In the genomic region with DNA sequence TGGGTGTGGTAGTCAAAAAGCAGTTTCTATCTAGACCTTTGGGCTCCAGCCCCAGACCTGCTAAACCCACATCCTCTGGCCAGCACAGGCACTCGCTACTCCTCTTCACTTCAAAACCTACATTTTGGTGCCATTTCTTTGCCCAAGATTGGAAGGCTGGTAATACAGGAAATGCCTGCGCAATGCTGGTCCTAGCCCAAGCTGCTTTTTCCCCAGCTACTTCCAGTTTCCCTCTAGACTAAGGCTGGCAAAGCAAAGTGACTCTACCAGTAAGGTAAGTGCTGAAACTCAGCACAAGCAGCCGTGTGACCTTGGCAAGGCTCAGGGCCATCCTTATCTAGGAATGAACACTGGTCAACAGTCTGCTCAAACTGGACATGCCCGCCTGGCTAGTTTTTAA, we compare ENCODE assay signal across 11 mouse cellular contexts. TPM values are rescaled to one million over a fixed set of nuclear protein-coding genes. Genes with fewer than 3 reads are reported as not detected.
A peak's percentile ranks its signal among the peaks of the same experiment; 100 is the strongest.
DNase-seq lines count a peak whose midpoint lies in the region; ATAC-seq and TF ChIP-seq lines count a peak whose summit lies in the region.
"Had no signal": no experiment of that assay in that cellular context is flagged by ENCODE, and none has a peak within 500 bp of the region (broad histone marks: within the 10 kb centered on the region; RNA-seq: fewer than 3 reads in every experiment).

No protein-coding gene starts in this region.

- no peak overlapping the region for H3K4me3 ChIP-seq in liver, postnatal 0 days (ENCODE audit: low read depth, low read length)
- H3K4me3 ChIP-seq in heart, embryonic 12.5 days: no peak overlapping the region
- H3K4me3 ChIP-seq in hindbrain, embryonic 16.5 days (ENCODE audit: low read length): no peak overlapping the region
- H3K4me3 ChIP-seq: lung, embryonic 15.5 days had no signal

- no peak for DNase-seq in liver, postnatal 0 days
- DNase-seq in liver: no peak
- DNase-seq in adrenal gland, adult 8-10 months: peak; percentile 67
- no peak for DNase-seq in left cerebral cortex, postnatal 36 days (ENCODE audit: low spot score in 2 of 2)
- no peak for DNase-seq in c-Kit-positive CD71-positive TER-119-positive erythroid progenitor cells, embryonic 14.5 days (ENCODE audit: low spot score)
- DNase-seq: gastrocnemius, postnatal 10 days had no signal

- no peak overlapping the region for H3K4me2 ChIP-seq in liver, postnatal 0 days (ENCODE audit: low read depth, low read length)
- no peak overlapping the region for H3K4me2 ChIP-seq in heart, embryonic 12.5 days
- no peak overlapping the region for H3K4me2 ChIP-seq in hindbrain, embryonic 16.5 days (ENCODE audit: low read length)
- H3K4me2 ChIP-seq: hindbrain, embryonic 14.5 days; lung, embryonic 15.5 days had no signal

- no peak for ATAC-seq in liver, postnatal 0 days
- no peak for ATAC-seq in heart, embryonic 12.5 days (ENCODE audit: insufficient number of reproducible peaks, low FRiP score)
- peak; percentile 57 for ATAC-seq in megakaryocyte progenitor cell, adult 5-6 weeks (replicated peaks; ENCODE audit: poor library complexity)
- no peak for ATAC-seq in hindbrain, embryonic 16.5 days

- no peak overlapping the region for H3K9ac ChIP-seq in liver, postnatal 0 days (replicated peaks)
- H3K9ac ChIP-seq in heart, embryonic 12.5 days: no peak overlapping the region
- no peak overlapping the region for H3K9ac ChIP-seq in hindbrain, embryonic 16.5 days (ENCODE audit: low read depth, low read length)
- H3K9ac ChIP-seq: hindbrain, embryonic 14.5 days; lung, embryonic 15.5 days had no signal

- no peaks in the 10 kb centered on the region for H3K4me1 ChIP-seq in liver, postnatal 0 days (ENCODE audit: insufficient read depth)
- peaks cover 15% of the 10 kb centered on the region for H3K4me1 ChIP-seq in heart, embryonic 12.5 days (replicated peaks)
- no peaks in the 10 kb centered on the region for H3K4me1 ChIP-seq in hindbrain, embryonic 16.5 days (ENCODE audit: control insufficient read depth, insufficient read depth, low read depth, low read length)
- H3K4me1 ChIP-seq: lung, embryonic 15.5 days had no signal

- intact Hi-C loops in left cerebral cortex, postnatal 36 days (cut with DNase I): no loop called here

- TF ChIP-seq EP300 in liver, postnatal 0 days (IDR thresholded peaks at IDR 0.05; ENCODE audit: low read depth): no peak

- TF ChIP-seq CTCF in liver, postnatal 0 days (IDR thresholded peaks at IDR 0.05; ENCODE audit: low read depth): no peak

- 70% methylated on average over 4 of the region's 4 CpGs for WGBS in liver, postnatal 0 days (ENCODE audit: insufficient replicate concordance)
- WGBS in heart, embryonic 12.5 days: 66% methylated on average over 4 of the region's 4 CpGs
- WGBS in hindbrain, embryonic 16.5 days: 99% methylated on average over 4 of the region's 4 CpGs

- H3K27ac ChIP-seq in liver, postnatal 0 days (ENCODE audit: low read depth): peak overlapping the region; percentile 16; the same call in 1 of the 2 replicates
- 0 out of 2 replicates have a peak overlapping the region, but pooled peaks have one; percentile 24 for H3K27ac ChIP-seq in heart, embryonic 12.5 days (ENCODE audit: poor library complexity, severe bottlenecking)
- no peak overlapping the region for H3K27ac ChIP-seq in hindbrain, embryonic 16.5 days (ENCODE audit: low read depth, low read length)
- H3K27ac ChIP-seq: hindbrain, embryonic 14.5 days; lung, embryonic 15.5 days had no signal

- no peaks in the 10 kb centered on the region for H3K27me3 ChIP-seq in liver, postnatal 0 days (ENCODE audit: insufficient read depth, low read length)
- H3K27me3 ChIP-seq in heart, embryonic 12.5 days (replicated peaks): no peaks in the 10 kb centered on the region
- no peaks in the 10 kb centered on the region for H3K27me3 ChIP-seq in hindbrain, embryonic 16.5 days (replicated peaks; ENCODE audit: control insufficient read depth, insufficient read depth, low read length)
- H3K27me3 ChIP-seq: lung, embryonic 15.5 days had no signal

- peaks cover 64% of the 10 kb centered on the region for H3K36me3 ChIP-seq in liver, postnatal 0 days (replicated peaks; ENCODE audit: insufficient read depth, low read length)
- peaks cover 80% of the 10 kb centered on the region for H3K36me3 ChIP-seq in heart, embryonic 12.5 days
- H3K36me3 ChIP-seq in hindbrain, embryonic 16.5 days (ENCODE audit: control insufficient read depth, insufficient read depth, low read length): peaks cover 21% of the 10 kb centered on the region

- H3K9me3 ChIP-seq in liver, postnatal 0 days (ENCODE audit: low read length): no peaks in the 10 kb centered on the region
- no peaks in the 10 kb centered on the region for H3K9me3 ChIP-seq in heart, embryonic 12.5 days (replicated peaks)
- no peaks in the 10 kb centered on the region for H3K9me3 ChIP-seq in hindbrain, embryonic 16.5 days (ENCODE audit: control insufficient read depth, low read length)
- H3K9me3 ChIP-seq: lung, embryonic 15.5 days had no signal

RNA-seq across cellular contexts. Expression of gene Ypel1, which starts 16.1 kb away (rescaled TPM):
- 0.92 and 1.2 TPM in 2 replicates for polyA plus RNA-seq in liver, postnatal 0 days (2015; fragmentation: Nextera tagmentation; extraction: Ambion mirVana)
- 10 to 100 TPM in 2 of 4 experiments, 1 to 10 TPM in 2; 7.4 to 12.2 (median 10.2) TPM for total RNA-seq in adrenal gland, adult 8-10 months (2022)
- polyA plus RNA-seq in heart, embryonic 12.5 days (2016; fragmentation: Nextera tagmentation; extraction: Ambion mirVana): 14.4 and 15.4 TPM in 2 replicates
- 0.49 and 3.5 TPM in 2 replicates for total RNA-seq in megakaryocyte progenitor cell, adult 5-6 weeks (2015)
- 0.54 and 2.4 TPM in 2 replicates for total RNA-seq in megakaryocyte progenitor cell, adult 5-6 weeks (2017)
- 104 and 114 TPM in 2 replicates for polyA plus RNA-seq in hindbrain, embryonic 16.5 days (2015; fragmentation: Nextera tagmentation; extraction: Ambion mirVana)
- 10 to 100 TPM; 42.6 TPM for total RNA-seq in left cerebral cortex, postnatal 36 days (2021)

RNA-seq across cellular contexts. Expression of gene Ppil2, which starts 25.4 kb away (rescaled TPM):
- polyA plus RNA-seq in liver, postnatal 0 days (2015; fragmentation: Nextera tagmentation; extraction: Ambion mirVana): 32.6 and 34.1 TPM in 2 replicates
- 100 to 1,000 TPM in 3 of 4 experiments, 10 to 100 TPM in 1; 99.4 to 120 (median 106) TPM for total RNA-seq in adrenal gland, adult 8-10 months (2022)
- 101 and 105 TPM in 2 replicates for polyA plus RNA-seq in heart, embryonic 12.5 days (2016; fragmentation: Nextera tagmentation; extraction: Ambion mirVana)
- total RNA-seq in megakaryocyte progenitor cell, adult 5-6 weeks (2015): 63.6 and 73.0 TPM in 2 replicates
- total RNA-seq in megakaryocyte progenitor cell, adult 5-6 weeks (2017): 86.8 and 99.8 TPM in 2 replicates
- polyA plus RNA-seq in hindbrain, embryonic 16.5 days (2015; fragmentation: Nextera tagmentation; extraction: Ambion mirVana): 135 and 142 TPM in 2 replicates
- total RNA-seq in left cerebral cortex, postnatal 36 days (2021): 10 to 100 TPM; 76.3 to 92.1 TPM

RNA-seq across cellular contexts. Expression of gene 2610318N02Rik, which starts 39.3 kb away (rescaled TPM):
- polyA plus RNA-seq in liver, postnatal 0 days (2015; fragmentation: Nextera tagmentation; extraction: Ambion mirVana): 4.6 and 5.2 TPM in 2 replicates
- 1 to 10 TPM in 2 of 4 experiments, under 1 TPM in 2; 0.62 to 1.5 (median 1.1) TPM for total RNA-seq in adrenal gland, adult 8-10 months (2022)
- polyA plus RNA-seq in heart, embryonic 12.5 days (2016; fragmentation: Nextera tagmentation; extraction: Ambion mirVana): 28.1 and 31.4 TPM in 2 replicates
- total RNA-seq in megakaryocyte progenitor cell, adult 5-6 weeks (2015): 37.9 and 38.9 TPM in 2 replicates
- total RNA-seq in megakaryocyte progenitor cell, adult 5-6 weeks (2017): 22.4 and 25.9 TPM in 2 replicates
- polyA plus RNA-seq in hindbrain, embryonic 16.5 days (2015; fragmentation: Nextera tagmentation; extraction: Ambion mirVana): 13.0 and 13.3 TPM in 2 replicates
- total RNA-seq in left cerebral cortex, postnatal 36 days (2021): 1 to 10 TPM; 1.4 to 2.2 TPM

RNA-seq across cellular contexts. Expression of gene Sdf2l1, which starts 46.5 kb away (rescaled TPM):
- polyA plus RNA-seq in liver, postnatal 0 days (2015; fragmentation: Nextera tagmentation; extraction: Ambion mirVana): 25.8 and 27.1 TPM in 2 replicates
- 10 to 100 TPM; 25.5 to 54.1 (median 34.4) TPM for total RNA-seq in adrenal gland, adult 8-10 months (2022)
- 59.9 and 64.9 TPM in 2 replicates for polyA plus RNA-seq in heart, embryonic 12.5 days (2016; fragmentation: Nextera tagmentation; extraction: Ambion mirVana)
- total RNA-seq in megakaryocyte progenitor cell, adult 5-6 weeks (2015): 197 and 208 TPM in 2 replicates
- total RNA-seq in megakaryocyte progenitor cell, adult 5-6 weeks (2017): 162 and 222 TPM in 2 replicates
- 37.8 and 39.6 TPM in 2 replicates for polyA plus RNA-seq in hindbrain, embryonic 16.5 days (2015; fragmentation: Nextera tagmentation; extraction: Ambion mirVana)
- total RNA-seq in left cerebral cortex, postnatal 36 days (2021): 10 to 100 TPM; 19.9 to 34.7 TPM

RNA-seq across cellular contexts. Expression of gene Ydjc, which starts 58.8 kb away (rescaled TPM):
- 2.3 and 3.4 TPM in 2 replicates for polyA plus RNA-seq in liver, postnatal 0 days (2015; fragmentation: Nextera tagmentation; extraction: Ambion mirVana)
- total RNA-seq in adrenal gland, adult 8-10 months (2022): 10 to 100 TPM in 2 of 4 experiments, 1 to 10 TPM in 2; 7.3 to 16.8 (median 9.7) TPM
- 4.6 and 5.4 TPM in 2 replicates for polyA plus RNA-seq in heart, embryonic 12.5 days (2016; fragmentation: Nextera tagmentation; extraction: Ambion mirVana)
- 25.7 TPM in 2 replicates for total RNA-seq in megakaryocyte progenitor cell, adult 5-6 weeks (2015)
- 23.5 and 24.4 TPM in 2 replicates for total RNA-seq in megakaryocyte progenitor cell, adult 5-6 weeks (2017)
- 52.1 and 56.7 TPM in 2 replicates for polyA plus RNA-seq in hindbrain, embryonic 16.5 days (2015; fragmentation: Nextera tagmentation; extraction: Ambion mirVana)
- total RNA-seq in left cerebral cortex, postnatal 36 days (2021): 10 to 100 TPM; 27.5 to 27.6 TPM

Comparison
In these comparisons a context has a peak if more than half of its experiments do, and no peak if none do; other contexts are left out.
1. RNA of gene 2610318N02Rik, which starts 39.3 kb away (total RNA-seq): 22.4 to 38.9 TPM in megakaryocyte progenitor cell, adult 5-6 weeks; 1.4 to 2.2 TPM in left cerebral cortex, postnatal 36 days and 0.62 to 1.5 TPM in adrenal gland, adult 8-10 months; every median in the first group is over 4 times any median in the second.